Mouse (Mus musculus): Measurements from ENCODE around the gene Dnajc12.

DNA sequence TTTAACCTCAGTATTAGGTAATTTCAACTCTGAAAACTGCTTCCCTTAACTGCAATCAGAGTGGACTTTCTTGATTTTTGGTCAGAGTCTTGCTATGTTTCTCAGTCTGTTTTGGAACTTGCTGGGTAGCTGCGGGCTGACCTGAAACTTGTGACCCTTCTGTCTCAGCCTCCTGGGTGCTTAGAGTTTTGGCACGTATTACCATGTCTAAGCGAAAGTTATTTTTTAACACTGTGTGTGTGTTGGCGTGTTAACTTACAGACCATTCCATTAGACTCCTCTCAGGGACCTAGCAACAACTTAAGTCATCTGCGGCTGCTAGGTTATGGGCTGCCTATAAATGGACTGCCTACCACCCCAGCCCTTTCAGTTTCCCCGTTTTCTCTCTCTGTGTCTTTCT, 14.9 kb upstream of the Dnajc12 start:
- no peak for TF ChIP-seq CTCF (IDR thresholded peaks at IDR 0.05; ENCODE audit: low read depth)
- no peak for TF ChIP-seq EP300 (IDR thresholded peaks at IDR 0.05; ENCODE audit: low read depth)
